Mouse (Mus musculus) left cerebral cortex, postnatal 10 days (tissue): ENCODE results near the gene Slc24a4. TPM values are rescaled to one million over a fixed set of nuclear protein-coding genes. Genes with fewer than 3 reads are reported as not detected.

ENCODE experiments used
- DNase-seq, 2 experiments: peaks; one replicate each; pipeline ENCODE4 v3.0.0; 2021 to 2022; ENCODE audit warnings: low spot score in 2 of 2, mixed read lengths in 1 of 2; ENCODE audit errors: extremely low spot score in 1 of 2
- intact Hi-C: fragments of 180-260 bp; cut with DNase I; formaldehyde crosslinking; loops from one replicate; pipeline ENCODE4 v1.15.1; 2025
- total RNA-seq, 2 experiments: library from RNA; stranded (reverse); gene quantifications; 2 replicates each; pipeline ENCODE4 v1.2.3; 2021

Gene Slc24a4
- total RNA-seq, result 10 to 100 TPM; 14.1 to 15.2 TPM

DNA sequence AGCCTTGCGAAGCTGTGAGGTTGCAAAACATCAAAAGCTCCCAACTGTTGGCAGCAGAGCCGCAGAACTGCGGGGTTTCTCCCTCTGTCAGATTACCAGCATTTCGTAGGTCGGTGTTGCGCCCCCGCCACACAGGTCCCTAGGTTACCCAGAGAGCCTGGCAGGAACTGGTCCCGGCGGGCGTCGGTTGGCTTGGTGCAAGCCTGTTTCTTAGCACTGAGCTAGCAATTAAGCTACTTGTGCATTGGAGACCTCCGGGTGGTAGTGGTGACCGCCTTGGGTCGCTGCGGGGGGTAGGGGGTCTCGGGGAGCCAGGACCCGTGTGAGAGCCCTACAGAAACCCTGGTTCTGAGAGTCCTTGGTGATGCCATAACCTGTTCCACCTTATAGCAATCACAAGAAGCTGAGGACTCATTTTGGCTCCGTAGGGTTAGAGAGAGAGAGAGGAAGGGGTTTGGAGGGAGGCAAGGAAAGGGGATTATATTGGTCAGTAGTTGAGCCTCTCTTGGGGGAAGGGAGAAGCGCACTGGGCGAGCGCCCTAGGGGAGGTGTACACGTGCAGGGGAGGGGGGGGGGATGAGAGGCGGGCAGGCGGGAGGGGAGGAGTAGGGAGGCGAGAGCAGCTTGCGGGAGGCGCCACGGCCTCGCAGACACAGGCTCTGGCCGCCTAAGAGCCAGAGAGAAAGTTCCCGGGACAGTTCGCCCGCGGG, at the start of gene Slc24a4:
TSS of gene Slc24a4 (plus strand) at position 653 of the 710 bp plus-strand sequence.
- intact Hi-C loops, result no loop called here

GRCm38 (mm10) chr12:102082648-102083425, 45.7 kb upstream of the Slc24a4 start:
- intact Hi-C loops, result no loop called here
- DNase-seq, result no peak

More for the DNA sequence above, at the start of gene Slc24a4:
- peak in 1 of 2 experiments; percentile 52 for DNase-seq

DNA sequence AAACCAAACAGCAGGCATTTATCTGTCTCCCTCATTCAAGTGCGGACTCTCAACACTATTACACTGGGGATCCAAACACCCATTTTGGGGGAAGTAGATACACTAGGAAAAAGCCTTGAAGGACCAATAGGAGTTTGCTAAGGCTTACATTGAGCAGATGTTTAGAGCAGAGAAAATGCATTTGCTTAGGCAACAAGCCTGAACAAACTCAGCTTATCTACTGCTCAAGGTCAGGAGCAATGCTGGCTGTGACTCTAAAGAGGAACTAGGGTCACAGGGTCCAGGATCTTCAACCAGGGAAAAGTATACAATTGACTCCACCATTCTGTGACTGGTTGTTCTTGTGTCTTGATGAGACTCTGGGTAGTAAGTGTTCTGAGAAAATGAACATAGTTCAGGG, 38.0 kb upstream of the Slc24a4 start:
- intact Hi-C loops, result no loop called here
- DNase-seq, result no peak

GRCm38 (mm10) chr12:102092342-102093094, 36.0 kb upstream of the Slc24a4 start:
- intact Hi-C loops, result no loop called here
- DNase-seq, result no peak

GRCm38 (mm10) chr12:102105990-102106389, 22.5 kb upstream of the Slc24a4 start:
- intact Hi-C loops, result no loop called here
- DNase-seq, result no peak

DNA sequence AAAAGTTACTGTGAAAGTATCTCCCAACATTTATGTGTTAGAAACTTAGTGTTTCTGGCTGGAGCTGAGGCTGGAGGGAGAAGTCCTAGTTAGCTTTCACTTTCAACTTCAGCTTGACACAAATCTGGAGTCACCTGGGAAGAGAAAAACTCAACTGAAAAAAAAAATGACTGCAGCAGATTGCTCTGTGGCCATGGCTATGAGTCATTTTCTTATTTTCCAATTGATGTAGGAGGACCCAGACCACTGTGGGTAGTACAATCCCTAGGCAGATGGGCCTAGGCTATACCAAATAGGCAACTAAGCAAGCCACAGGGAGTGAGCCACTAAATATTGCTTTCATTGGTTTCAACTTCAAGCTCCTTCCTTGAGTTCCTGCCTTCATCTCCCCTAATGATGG, 19.7 kb upstream of the Slc24a4 start:
- DNase-seq, result no peak
- intact Hi-C loops, result no loop called here

GRCm38 (mm10) chr12:102112491-102112890, 16.0 kb upstream of the Slc24a4 start:
- intact Hi-C loops, result no loop called here

GRCm38 (mm10) chr12:102112901-102113300, 15.6 kb upstream of the Slc24a4 start:
- no peak for DNase-seq
- intact Hi-C loops, result no loop called here

More at GRCm38 (mm10) chr12:102112491-102112890, 16.0 kb upstream of the Slc24a4 start:
- peak in 1 of 2 experiments; percentile 42 for DNase-seq

GRCm38 (mm10) chr12:102113391-102113790, 15.1 kb upstream of the Slc24a4 start:
- intact Hi-C loops, result no loop called here
- no peak for DNase-seq

GRCm38 (mm10) chr12:102116580-102116979, 12.0 kb upstream of the Slc24a4 start:
- no peak for DNase-seq
- intact Hi-C loops, result no loop called here

DNA sequence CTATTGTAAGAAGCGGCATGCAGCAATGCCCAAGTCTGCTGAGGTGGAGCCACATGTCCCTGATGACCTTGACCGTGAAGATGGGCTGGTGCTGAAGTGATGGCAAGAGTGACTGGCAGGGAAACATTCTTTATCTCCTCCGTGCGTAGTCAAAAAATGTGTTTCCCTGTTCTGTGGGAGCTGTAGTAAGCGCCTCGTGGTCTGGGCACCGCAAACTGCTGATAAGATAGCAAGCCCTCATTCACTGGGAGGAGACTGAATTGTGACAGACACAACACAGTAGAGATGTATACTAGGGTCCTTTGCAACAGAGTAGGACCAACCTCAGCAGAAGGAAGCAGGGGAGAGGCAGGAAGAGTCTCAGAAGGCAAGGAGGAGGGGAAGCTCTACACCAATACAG, 10.5 kb upstream of the Slc24a4 start:
- no peak for DNase-seq
- intact Hi-C loops, result no loop called here

GRCm38 (mm10) chr12:102127601-102128000, 932 bp upstream of the Slc24a4 start:
- no peak for DNase-seq
- intact Hi-C loops, result no loop called here

DNA sequence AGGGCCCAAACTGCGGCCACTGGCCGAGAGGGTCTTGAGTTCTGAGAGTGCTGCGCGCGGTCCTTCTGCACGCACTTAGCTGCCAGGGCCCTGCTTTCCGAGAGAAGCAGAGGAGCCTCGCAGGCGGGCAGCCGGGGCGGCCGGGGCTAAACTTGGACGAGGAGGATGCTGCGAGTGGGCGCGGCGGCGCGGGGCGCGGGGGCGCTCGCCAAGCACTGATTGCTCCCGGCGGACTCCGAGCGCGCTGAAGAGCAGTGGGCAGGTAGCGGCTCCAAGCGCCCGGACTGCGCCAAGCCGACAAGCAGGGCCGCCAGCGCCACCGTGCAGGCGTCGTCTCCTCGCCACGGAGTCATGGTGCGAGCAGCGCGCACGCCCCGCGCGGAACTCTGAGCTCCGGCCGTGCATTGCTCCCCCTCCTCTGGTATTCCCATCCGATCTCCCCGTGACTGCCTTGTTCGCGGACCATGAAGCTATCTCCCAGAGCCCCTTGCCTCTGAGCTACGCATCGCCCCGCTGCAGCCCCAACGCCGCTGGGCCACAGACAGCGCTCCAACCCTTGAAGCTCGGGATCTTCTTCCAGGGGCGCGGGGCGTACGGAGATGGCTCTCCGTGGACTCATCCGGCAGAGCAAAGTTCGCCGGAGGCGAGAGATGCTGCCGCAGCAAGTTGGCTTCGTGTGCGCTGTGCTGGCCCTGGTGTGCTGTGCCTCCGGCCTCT, 416 bp downstream of the Slc24a4 start:
- peak; percentile 43 to 81 for DNase-seq
- intact Hi-C loops, result no loop called here

- intact Hi-C loops, result loop anchor here (10.0 kb wide), 1 partner anchor 255 kb away; no protein-coding TSS in a partner anchor
- DNase-seq, result no peak
These were observed 1.0 kb downstream of the Slc24a4 start for GRCm38 (mm10) chr12:102129508-102130030.

DNA sequence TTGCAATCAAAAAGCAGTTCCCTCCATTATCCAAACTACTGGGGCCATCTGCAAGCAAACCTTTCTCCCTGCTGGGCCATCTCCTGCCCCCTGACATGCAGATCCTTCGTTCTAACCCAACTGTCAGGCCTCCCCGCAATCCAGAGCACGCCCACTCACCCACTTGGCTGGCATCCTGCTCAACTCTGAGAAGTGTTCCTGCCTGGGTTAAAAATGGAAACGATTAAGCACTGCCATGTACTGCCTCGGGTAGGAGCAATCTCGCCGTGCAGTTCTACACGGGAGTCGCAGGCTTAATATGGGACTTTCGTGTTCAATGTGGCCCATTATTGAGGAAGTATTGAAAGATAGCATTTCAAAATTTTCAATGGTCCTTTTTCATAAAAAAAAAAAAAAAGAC, 11.2 kb downstream of the Slc24a4 start:
- intact Hi-C loops, result loop anchor here (10.0 kb wide), 1 partner anchor 245 kb away; no protein-coding TSS in a partner anchor

GRCm38 (mm10) chr12:102141330-102141729, 12.8 kb downstream of the Slc24a4 start:
- intact Hi-C loops, result no loop called here
- no peak for DNase-seq

More for the DNA sequence above, 11.2 kb downstream of the Slc24a4 start:
- DNase-seq, result peak in 1 of 2 experiments; percentile 40

DNA sequence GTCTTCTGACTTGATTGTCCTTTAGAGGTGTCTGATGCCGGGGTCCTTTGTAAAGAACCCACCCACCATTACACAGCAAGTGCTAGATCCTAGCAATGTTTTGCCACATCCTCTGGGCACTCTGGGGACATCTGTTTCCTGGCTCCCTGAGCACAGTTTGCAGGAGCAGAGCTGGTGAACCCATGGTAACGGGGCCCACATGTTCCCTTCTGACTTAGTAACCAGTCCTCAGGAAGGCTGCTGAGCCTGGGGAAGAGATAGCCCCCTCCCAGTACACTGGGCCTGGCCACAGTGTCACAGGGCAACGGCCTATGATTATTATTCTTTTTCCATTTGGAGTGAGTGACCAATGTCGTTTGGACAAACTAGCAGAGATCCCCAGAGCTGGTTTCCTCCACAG, 19.1 kb downstream of the Slc24a4 start:
- intact Hi-C loops, result no loop called here

DNA sequence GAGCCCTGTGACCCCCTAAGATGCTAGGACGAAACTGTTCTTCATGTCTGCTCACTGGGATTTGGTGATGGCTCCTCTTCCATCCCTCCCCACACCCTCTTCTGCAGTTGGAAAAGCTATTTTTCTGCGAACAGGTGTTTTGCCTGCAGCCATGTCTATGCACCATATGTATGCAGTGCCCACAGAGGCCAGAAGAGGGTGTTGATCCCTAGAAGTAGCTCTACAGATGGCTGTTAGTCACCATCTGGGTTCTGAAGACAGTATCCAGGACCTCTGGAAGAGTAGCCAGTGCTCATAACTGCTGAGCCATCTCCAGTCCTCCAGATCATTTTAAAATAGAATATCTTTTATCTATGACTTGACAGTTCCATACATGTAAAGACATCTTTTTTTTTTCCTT, 20.2 kb downstream of the Slc24a4 start:
- intact Hi-C loops, result no loop called here
- no peak for DNase-seq

More for the DNA sequence above, 19.1 kb downstream of the Slc24a4 start:
- DNase-seq, result no peak
